Mouse (Mus musculus) ES-E14 (cell line): ENCODE measurements around the gene Lypd4.

ENCODE experiments used
- HCFC1 ChIP-seq: IDR thresholded peaks from 2 replicates; pipeline ENCODE4 v1.6.1; 2012; ENCODE audit warnings: low read length, inconsistent platforms, borderline replicate concordance; ENCODE audit not compliant: insufficient read depth
- ZNF384 ChIP-seq: IDR thresholded peaks from 2 replicates; pipeline ENCODE4 v1.6.1; 2012; ENCODE audit warnings: low read depth, low read length, inconsistent platforms

GRCm38 (mm10) chr7:24901114-24901513 is 31.4 kb upstream of the Lypd4 start:
- TF ChIP-seq ZNF384, result no peak
- TF ChIP-seq HCFC1, result no peak
